Mouse (Mus musculus): Measurements from ENCODE around the gene Pofut2. TPM values are rescaled to one million over a fixed set of nuclear protein-coding genes. Genes with fewer than 3 reads are reported as not detected.

The Pofut2 gene
- total and polyA plus RNA-seq, 3 experiments = 20.3 to 24.5 TPM; not detected in 1

DNA sequence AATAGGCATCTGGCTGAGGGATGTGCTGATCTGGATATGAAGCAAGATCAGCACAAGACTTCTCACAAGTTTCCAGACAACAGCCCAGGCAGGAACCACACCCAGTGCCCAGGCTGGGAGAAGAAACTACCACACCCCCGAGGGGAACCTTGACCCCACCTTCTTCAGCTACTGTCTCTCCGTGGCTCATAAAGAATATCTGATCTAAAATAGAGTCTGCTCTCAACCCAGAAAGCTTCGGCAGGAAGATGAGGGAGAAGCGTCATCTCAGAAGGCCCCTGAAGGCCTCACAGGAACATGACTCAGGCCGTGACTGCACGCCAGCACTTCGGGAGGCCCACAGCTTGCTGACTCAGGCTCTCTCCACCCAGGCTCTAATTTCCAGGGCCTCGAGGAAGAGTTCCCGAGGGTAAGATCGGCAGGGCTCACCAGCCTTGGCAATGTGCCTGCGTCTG is 47.9 kb upstream of the Pofut2 start:
- Histone ChIP-seq H3K4me3 (ENCODE audit: control insufficient read depth in 1 of 2, insufficient read depth in 1 of 2, low read depth in 2 of 2, low read length in 2 of 2) (peak overlapping the region; percentile 21 to 36), H3K27me3 (ENCODE audit: control insufficient read depth in 1 of 2, insufficient read depth in 2 of 2, low read length in 2 of 2) (no peaks in the 10 kb centered on the region), H3K36me3 (ENCODE audit: control insufficient read depth in 1 of 2, insufficient read depth in 2 of 2, low read length in 2 of 2) (peaks cover 0 to 25% of the 10 kb centered on the region in 2 experiments; a peak in 2 of 4 replicates), H3K79me2 (ENCODE audit: control insufficient read depth, insufficient read depth, low read length, poor library complexity) (no peaks in the 10 kb centered on the region), H3K27ac (ENCODE audit: control insufficient read depth, low read depth, low read length) (peak overlapping the region; percentile 84), H3K4me1 (ENCODE audit: control insufficient read depth in 1 of 2, insufficient read depth in 2 of 2, low read length in 2 of 2) (peaks cover 0 to 49% of the 10 kb centered on the region in 2 experiments; a peak in 3 of 4 replicates), H3K9ac (ENCODE audit: control insufficient read depth, low read depth, low read length, poor library complexity, severe bottlenecking) (peak overlapping the region; percentile 59), H3K9me3 (replicated peaks; ENCODE audit: insufficient read depth, low read length) (no peaks in the 10 kb centered on the region)
- peak; percentile 89 for DNase-seq (ENCODE audit: low read depth, low spot score)
- TF ChIP-seq POLR2A (IDR thresholded peaks at IDR 0.05; ENCODE audit: control insufficient read depth in 1 of 2, insufficient read depth in 1 of 2, low read depth in 1 of 2, low read length in 2 of 2, poor library complexity in 1 of 2) (peak in 1 of 2 experiments; percentile 76; a peak in 2 of 4 replicates), ELF1 (IDR thresholded peaks at IDR 0.05; ENCODE audit: low read depth, low read length) (no peak), ZC3H11A (IDR thresholded peaks at IDR 0.05; ENCODE audit: low read depth, low read length) (no peak), CTCF (IDR thresholded peaks at IDR 0.05 in 2 of 3, conservative IDR thresholded peaks at IDR 0.05 in 1 of 3; ENCODE audit: control insufficient read depth in 1 of 3, insufficient read depth in 1 of 3, low read depth in 2 of 3, low read length in 3 of 3, poor library complexity in 1 of 3, severe bottlenecking in 1 of 3) (no peak), ZKSCAN1 (IDR thresholded peaks at IDR 0.05; ENCODE audit: low read depth, low read length) (no peak), SMC3 (IDR thresholded peaks at IDR 0.05; ENCODE audit: low read depth, low read length) (no peak), JUND (IDR thresholded peaks at IDR 0.05; ENCODE audit: low read depth, low read length) (no peak), UBTF (IDR thresholded peaks at IDR 0.05; ENCODE audit: borderline replicate concordance, insufficient read depth, low read depth, low read length) (no peak), GABPA (IDR thresholded peaks at IDR 0.05; ENCODE audit: low read depth, low read length) (no peak), MAZ (IDR thresholded peaks at IDR 0.05; ENCODE audit: low read depth, low read length) (no peak), MYB (IDR thresholded peaks at IDR 0.05; ENCODE audit: low read depth, low read length) (no peak), CHD1 (IDR thresholded peaks at IDR 0.05; ENCODE audit: low read depth, low read length) (no peak), NRF1 (IDR thresholded peaks at IDR 0.05; ENCODE audit: insufficient read depth, low read depth, low read length, poor library complexity, severe bottlenecking) (no peak), SIN3A (IDR thresholded peaks at IDR 0.05; ENCODE audit: low read length) (peak; percentile 52; the same call in 1 of the 2 replicates), TBP (IDR thresholded peaks at IDR 0.05; ENCODE audit: low read depth, low read length) (peak; percentile 76; the same call in 1 of the 2 replicates), RCOR1 (IDR thresholded peaks at IDR 0.05; ENCODE audit: low read depth, low read length) (no peak), RAD21 (IDR thresholded peaks at IDR 0.05; ENCODE audit: low read depth, low read length) (no peak; the same call in 1 of the 2 replicates), USF2 (IDR thresholded peaks at IDR 0.05; ENCODE audit: borderline replicate concordance in 1 of 2, insufficient read depth in 1 of 2, low read depth in 1 of 2, low read length in 2 of 2) (no peak), MXI1 (IDR thresholded peaks at IDR 0.05; ENCODE audit: low read depth, low read length) (0 out of 2 replicates have a peak, but pooled peaks have one; percentile 50), USF1 (IDR thresholded peaks at IDR 0.05; ENCODE audit: low read depth, low read length) (no peak), ETS1 (IDR thresholded peaks at IDR 0.05; ENCODE audit: low read depth, low read length) (peak; percentile 71; the same call in 1 of the 2 replicates), POLR2AphosphoS5 (IDR thresholded peaks at IDR 0.05; ENCODE audit: borderline replicate concordance, low read depth, low read length) (no peak), E2F4 (IDR thresholded peaks at IDR 0.05; ENCODE audit: borderline replicate concordance, low read depth, low read length) (no peak), ZNF384 (IDR thresholded peaks at IDR 0.05; ENCODE audit: low read depth, low read length) (no peak), NELFE (IDR thresholded peaks at IDR 0.05; ENCODE audit: low read depth, low read length) (peak; percentile 61), KAT2A (conservative IDR thresholded peaks at IDR 0.05; ENCODE audit: low read depth, low read length) (no peak), HCFC1 (IDR thresholded peaks at IDR 0.05; ENCODE audit: low read depth, low read length) (peak; percentile 54; the same call in 1 of the 2 replicates), EP300 (IDR thresholded peaks at IDR 0.05; ENCODE audit: low read depth in 1 of 2, low read length in 2 of 2) (peak; percentile 33; a peak in 3 of 4 replicates), MYC (IDR thresholded peaks at IDR 0.05; ENCODE audit: low read depth, low read length) (peak; percentile 63; the same call in 1 of the 2 replicates), MAX (IDR thresholded peaks at IDR 0.05; ENCODE audit: low read length) (peak; percentile 64; the same call in 1 of the 2 replicates), GATA1 (IDR thresholded peaks at IDR 0.05; ENCODE audit: low read depth, low read length) (0 out of 2 replicates have a peak, but pooled peaks have one; percentile 14), TAL1 (IDR thresholded peaks at IDR 0.05; ENCODE audit: low read length) (no peak), MAFK (IDR thresholded peaks at IDR 0.05; ENCODE audit: borderline replicate concordance, low read depth, low read length) (peak; percentile 75), TCF12 (IDR thresholded peaks at IDR 0.05; ENCODE audit: low read depth, low read length) (no peak), ZMIZ1 (IDR thresholded peaks at IDR 0.05; ENCODE audit: low read depth, low read length) (no peak), MEF2A (IDR thresholded peaks at IDR 0.05; ENCODE audit: extremely low read depth, insufficient replicate concordance, low read depth, low read length, poor library complexity, severe bottlenecking) (no peak), POLR2AphosphoS2 (IDR thresholded peaks at IDR 0.05; ENCODE audit: low read length) (no peak)
